Mouse (Mus musculus) bone marrow macrophage, adult 2 months (primary cell): ENCODE measurements around the gene Prodh2. TPM values are rescaled to one million over a fixed set of nuclear protein-coding genes. Genes with fewer than 3 reads are reported as not detected.

ENCODE experiments used
- H3K27ac ChIP-seq: 2 replicates; pipeline ENCODE4 v1.5.1; 2012; ENCODE audit warnings: low read depth, low read length; ENCODE audit not compliant: insufficient read depth
- H3K4me1 ChIP-seq: 2 replicates; pipeline ENCODE4 v1.6.1; 2012; ENCODE audit warnings: low read length; ENCODE audit not compliant: control insufficient read depth, insufficient read depth
- H3K4me3 ChIP-seq: 2 replicates; pipeline ENCODE4 v1.5.1; 2012; ENCODE audit warnings: mild to moderate bottlenecking, low read length, moderate library complexity; ENCODE audit not compliant: insufficient read depth
- CTCF ChIP-seq: IDR thresholded peaks from 2 replicates; pipeline ENCODE4 v1.5.1; 2012; ENCODE audit warnings: low read depth, mild to moderate bottlenecking, low read length, moderate library complexity
- POLR2A ChIP-seq: IDR thresholded peaks from 2 replicates; pipeline ENCODE4 v1.6.1; 2012; ENCODE audit warnings: mild to moderate bottlenecking, low read depth, low read length, borderline replicate concordance
- polyA plus RNA-seq: library from polyadenylated mRNA; stranded (reverse); fragments of >200 nt; gene quantifications from 2 replicates; pipeline ENCODE4 v1.2.4, GENCODE M21; 2012; ENCODE audit not compliant: missing spikeins, insufficient read depth, insufficient read length

Gene Prodh2
- polyA plus RNA-seq, 1 experiment, result not detected

DNA sequence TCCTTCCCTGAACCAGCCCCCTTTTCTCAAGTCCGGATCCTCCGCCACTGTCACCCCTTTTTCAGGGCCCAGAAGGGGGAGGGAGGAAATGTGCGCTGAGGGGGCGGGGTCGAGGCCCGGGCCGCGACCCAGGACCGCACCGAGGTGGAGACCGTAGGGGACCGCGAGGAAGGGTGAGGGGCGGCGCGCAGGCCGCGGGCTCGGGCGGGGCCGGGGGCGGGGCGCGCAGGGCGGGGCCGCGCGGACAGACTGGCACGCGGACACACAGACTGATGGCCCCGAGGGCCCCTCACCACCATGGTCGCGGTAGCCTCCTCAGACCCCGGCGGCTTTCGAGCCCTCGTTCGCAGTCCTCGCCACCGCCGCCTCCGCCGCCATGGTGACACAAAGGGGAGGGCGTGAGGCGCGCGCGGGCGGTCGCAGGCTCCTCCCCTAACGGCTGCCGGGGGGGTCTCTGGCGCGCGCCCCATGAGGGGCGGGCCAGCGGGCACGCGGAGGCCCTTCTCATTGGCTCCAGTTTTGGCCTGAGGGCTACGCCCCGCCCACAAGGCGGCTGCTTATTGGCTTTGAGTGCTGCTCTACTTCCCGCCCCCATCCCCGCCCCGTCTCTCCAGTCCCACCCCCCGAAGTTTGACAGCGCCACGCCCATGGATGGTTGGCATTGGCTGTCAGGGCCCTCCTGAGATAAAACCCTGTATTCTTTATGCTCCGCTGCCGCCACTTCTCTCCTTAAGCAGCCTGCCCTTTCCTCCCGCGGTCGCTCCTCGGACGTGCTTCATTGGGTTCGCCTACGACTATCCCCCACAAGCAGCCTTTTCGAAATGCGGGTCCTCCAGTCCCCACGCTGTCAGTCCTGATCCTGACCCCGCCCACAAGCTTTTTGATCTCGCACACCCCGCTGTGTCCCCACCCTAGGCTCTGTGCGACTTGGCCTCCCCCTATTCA, 41.5 kb downstream of the Prodh2 start, which contains the start of gene Arhgap33:
TSS of gene Arhgap33 (minus strand) at position 428 of the 945 bp plus-strand sequence.
- TF ChIP-seq CTCF (no peak), POLR2A (no peak)
- Histone ChIP-seq H3K4me1 (peaks cover 4% of the 10 kb centered on the region; the same call in 1 of the 2 replicates), H3K4me3 (peak within 1 kb of the TSS; percentile 85), H3K27ac (no peak within 1 kb of the TSS)

DNA sequence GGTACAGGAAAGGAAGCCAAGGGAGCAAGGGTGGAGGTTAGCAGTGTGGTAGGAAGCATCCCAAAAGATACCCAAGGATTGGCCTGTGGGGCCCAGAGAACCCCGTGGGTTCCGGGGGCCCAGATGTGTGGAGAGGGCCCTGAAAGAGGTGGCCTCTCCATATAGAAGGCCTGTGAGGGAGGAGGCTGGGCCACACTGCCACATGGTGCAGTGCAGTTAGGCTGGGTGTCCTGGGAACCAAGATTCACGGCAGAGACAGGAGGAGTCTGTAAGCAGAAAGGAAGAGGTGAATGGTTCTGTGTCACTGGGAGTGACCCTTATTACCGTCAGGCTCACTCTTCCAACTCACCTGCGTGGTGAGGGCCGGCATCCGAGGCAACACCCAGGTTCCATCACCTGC, 47.1 kb downstream of the Prodh2 start:
- no peak for TF ChIP-seq POLR2A
- TF ChIP-seq CTCF, result no peak
- peaks cover 2% of the 10 kb centered on the region; the same call in 1 of the 2 replicates for H3K4me1 ChIP-seq
- H3K27ac ChIP-seq, result no peak overlapping the region
- H3K4me3 ChIP-seq, result no peak overlapping the region

DNA sequence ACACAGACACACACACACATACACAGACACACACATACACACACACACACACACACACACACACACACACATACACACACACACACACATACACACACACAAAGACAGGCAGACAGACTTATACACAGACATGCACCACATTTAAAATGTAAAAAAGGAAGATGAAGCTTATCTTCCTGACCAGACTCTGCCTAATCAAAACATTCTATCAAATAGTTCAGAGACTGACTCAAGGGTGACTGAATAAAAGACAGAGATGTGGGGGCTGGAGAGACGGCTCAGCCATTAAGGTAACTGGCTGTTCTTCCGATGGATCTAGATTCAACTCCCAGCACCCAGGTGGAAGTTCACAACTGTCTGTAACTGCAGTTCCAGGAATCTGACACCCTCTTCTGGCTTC, 50.9 kb downstream of the Prodh2 start:
- Histone ChIP-seq H3K4me1 (no peaks in the 10 kb centered on the region), H3K4me3 (no peak overlapping the region), H3K27ac (no peak overlapping the region)
- TF ChIP-seq POLR2A, result no peak
- no peak for TF ChIP-seq CTCF

DNA sequence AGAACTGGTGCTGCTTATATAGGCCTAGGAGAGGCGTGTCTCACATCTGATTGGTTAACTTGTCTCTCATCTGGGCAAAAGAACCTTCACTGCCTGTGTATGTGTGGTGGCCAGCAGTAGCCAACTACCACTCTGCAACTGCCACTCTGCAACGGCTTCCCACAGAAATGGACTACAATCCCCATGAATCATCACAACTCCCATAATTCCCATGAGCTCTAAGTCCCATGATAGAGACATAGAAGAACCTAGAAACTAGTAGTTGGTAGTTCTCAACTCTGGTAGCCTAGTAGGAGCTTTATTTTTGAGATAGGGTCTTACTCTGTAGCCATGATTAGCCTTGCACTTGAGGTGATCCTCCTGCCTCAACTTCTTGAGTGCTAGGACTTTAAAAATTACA, 56.5 kb downstream of the Prodh2 start:
- H3K4me1 ChIP-seq, result peaks cover 5% of the 10 kb centered on the region
- H3K4me3 ChIP-seq, result no peak overlapping the region
- no peak overlapping the region for H3K27ac ChIP-seq
- no peak for TF ChIP-seq POLR2A
- TF ChIP-seq CTCF, result no peak

DNA sequence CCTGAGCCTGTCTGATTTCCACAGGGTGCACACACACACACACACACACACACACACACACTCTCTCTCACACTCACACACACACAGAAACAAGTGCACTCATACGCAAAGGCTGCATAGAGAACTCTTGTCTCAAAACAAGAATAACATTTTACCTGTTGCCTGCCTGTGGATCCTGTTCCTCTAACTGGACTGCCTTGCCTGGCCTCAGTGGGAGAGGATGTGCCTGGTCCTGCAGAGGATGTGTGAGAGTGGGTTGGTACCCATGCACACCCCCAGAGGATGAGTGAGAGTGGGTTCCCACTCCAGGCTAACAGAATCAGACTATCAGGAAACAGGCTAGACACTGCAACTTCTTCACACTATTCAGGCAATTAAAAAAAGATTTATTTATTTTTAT, 57.2 kb downstream of the Prodh2 start:
- Histone ChIP-seq H3K27ac (no peak overlapping the region), H3K4me1 (peaks cover 5% of the 10 kb centered on the region), H3K4me3 (no peak overlapping the region)
- TF ChIP-seq POLR2A (no peak), CTCF (no peak)

DNA sequence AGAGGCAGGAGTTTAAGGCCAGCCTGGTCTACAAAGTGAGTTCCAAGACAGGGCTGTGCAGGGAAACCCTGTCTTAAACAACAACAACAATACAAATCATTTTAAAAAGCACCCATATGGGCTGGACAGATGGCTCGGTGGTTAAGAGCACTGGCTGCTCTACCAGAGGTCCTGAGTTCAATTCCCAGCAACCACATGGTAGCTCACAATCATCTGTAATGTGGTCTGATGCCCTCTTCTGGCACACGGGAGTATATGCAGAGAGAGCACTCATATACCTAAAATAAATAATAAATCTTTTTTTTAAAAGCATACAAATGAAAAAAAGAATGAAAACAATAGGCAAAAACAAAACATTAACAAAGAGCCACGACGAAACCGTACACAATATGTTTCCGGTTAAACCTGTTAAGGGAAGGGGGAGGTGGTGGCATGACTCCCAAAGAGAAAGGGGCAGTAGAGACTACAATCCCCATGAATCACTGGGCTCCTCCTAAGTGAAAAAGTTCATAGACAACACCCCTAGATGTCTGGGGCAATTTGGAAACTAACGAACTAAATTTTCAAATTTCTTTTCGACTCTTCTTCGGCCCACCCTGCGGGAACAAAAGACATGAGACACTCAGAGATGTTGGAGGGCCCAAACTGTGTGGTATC, 58.2 kb downstream of the Prodh2 start:
- Histone ChIP-seq H3K4me3 (peak overlapping the region; percentile 89), H3K27ac (peak overlapping the region; percentile 83), H3K4me1 (peaks cover 5% of the 10 kb centered on the region)
- 0 out of 2 replicates have a peak, but pooled peaks have one; percentile 10 for TF ChIP-seq CTCF
- no peak for TF ChIP-seq POLR2A

DNA sequence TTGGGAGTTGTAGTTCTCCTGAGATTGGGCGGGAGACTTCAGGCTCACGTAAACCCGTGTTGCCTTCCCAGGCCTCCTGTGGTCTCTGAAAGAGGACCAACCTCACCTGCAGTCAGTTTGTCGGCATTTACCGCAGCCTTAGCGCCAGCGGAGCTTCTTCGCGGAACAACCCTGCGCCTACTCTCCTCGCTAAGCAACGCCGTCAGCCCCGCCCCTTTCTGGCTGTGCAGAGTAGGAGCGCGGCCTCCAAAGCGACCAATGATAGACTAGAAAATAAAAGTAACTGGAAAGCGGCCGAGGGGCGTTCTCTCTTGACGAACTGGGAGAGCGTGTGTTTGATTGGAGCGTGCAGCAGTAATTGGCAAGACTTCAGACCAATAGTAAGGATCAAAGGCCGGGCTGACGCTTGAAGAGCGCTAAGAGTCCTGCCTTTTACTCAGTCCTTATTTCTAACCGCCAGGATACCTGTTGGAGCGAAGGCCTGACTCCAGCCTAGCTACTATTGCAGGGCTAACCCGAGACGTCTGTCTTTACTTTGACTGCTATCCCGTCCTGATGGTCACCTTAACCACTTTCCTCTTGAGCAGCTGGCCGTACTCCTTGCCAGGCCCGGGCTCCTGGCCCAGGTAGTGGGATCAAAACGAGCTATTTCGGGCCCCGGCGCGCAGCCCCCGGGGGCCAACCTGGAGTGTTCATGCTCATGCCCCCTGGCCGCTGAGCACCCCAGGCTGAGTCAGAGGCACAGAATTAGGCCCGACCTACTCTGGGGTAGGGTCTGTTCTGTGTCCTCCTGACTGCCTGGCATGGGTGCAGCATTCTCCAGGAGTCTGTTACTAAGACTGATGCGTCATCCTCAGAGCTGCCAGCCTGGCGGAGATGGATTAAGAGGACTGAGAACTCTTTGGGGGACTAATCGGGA, 58.9 kb downstream of the Prodh2 start, which contains the start of the genes Hspb6 and Proser3:
TSS of gene Hspb6 (plus strand) at position 77 of the 919 bp plus-strand sequence.
TSS of gene Proser3 (minus strand) at position 198 of the 919 bp plus-strand sequence.
- peak within 1 kb of the TSS; percentile 89 for H3K4me3 ChIP-seq
- H3K4me1 ChIP-seq, result peaks cover 5% of the 10 kb centered on the region
- TF ChIP-seq CTCF (no peak), POLR2A (no peak)
- peak within 1 kb of the TSS; percentile 83 for H3K27ac ChIP-seq

DNA sequence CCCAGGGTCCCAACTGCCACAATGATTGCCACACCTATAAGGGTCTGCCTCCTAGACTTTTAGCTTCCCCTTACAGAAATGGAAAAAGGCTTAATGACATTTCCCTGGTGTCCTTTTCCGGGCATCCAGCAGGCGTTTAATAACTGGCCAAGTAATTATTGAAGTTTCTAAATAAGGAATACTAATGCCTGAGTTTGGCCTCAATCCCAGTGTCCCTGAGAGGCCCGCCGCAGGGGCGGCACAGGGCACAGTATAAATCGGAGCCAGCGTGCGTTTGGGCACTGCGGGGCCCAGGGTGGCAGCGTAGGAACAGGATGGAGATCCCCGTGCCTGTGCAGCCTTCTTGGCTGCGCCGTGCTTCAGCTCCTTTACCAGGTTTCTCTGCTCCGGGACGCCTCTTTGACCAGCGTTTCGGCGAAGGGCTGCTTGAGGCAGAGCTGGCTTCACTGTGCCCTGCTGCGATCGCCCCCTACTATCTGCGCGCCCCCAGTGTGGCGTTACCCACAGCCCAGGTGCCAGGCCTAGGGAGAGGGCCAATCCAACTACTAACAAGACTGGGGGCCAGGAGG, 59.7 kb downstream of the Prodh2 start:
- Histone ChIP-seq H3K4me1 (peaks cover 6% of the 10 kb centered on the region), H3K27ac (peak overlapping the region; percentile 37), H3K4me3 (peak overlapping the region; percentile 89)
- TF ChIP-seq CTCF (no peak), POLR2A (no peak)
